Mouse (Mus musculus): Measurements from ENCODE around the gene Tent5b. TPM values are rescaled to one million over a fixed set of nuclear protein-coding genes. Genes with fewer than 3 reads are reported as not detected.

The Tent5b gene
- polyA plus RNA-seq, 1 experiment: 5.1 TPM

Other genes with a start within 250 kb of the Tent5b start
- 42.8 and 65.0 TPM in 2 replicates for gene Map3k6, start 239.3 kb upstream of the Tent5b start, polyA plus RNA-seq (2012; rRNA removed)
- gene Sytl1, start 217.0 kb upstream of the Tent5b start, polyA plus RNA-seq (2012; rRNA removed): 14.4 and 15.2 TPM in 2 replicates
- gene Tmem222, start 202.3 kb upstream of the Tent5b start, polyA plus RNA-seq (2012; rRNA removed): 91.8 and 95.3 TPM in 2 replicates
- gene Wdtc1, start 126.7 kb upstream of the Tent5b start, polyA plus RNA-seq (2012; rRNA removed): 41.7 and 51.0 TPM in 2 replicates
- gene Slc9a1, start 110.4 kb upstream of the Tent5b start, polyA plus RNA-seq (2012; rRNA removed): 32.5 and 42.8 TPM in 2 replicates
- 6.5 and 7.9 TPM in 2 replicates for gene Trnp1, start 18.4 kb downstream of the Tent5b start, polyA plus RNA-seq (2012; rRNA removed)
- gene Kdf1, start 38.8 kb downstream of the Tent5b start, polyA plus RNA-seq (2012; rRNA removed): 38.0 and 38.5 TPM in 2 replicates
- gene Nudc, start 65.9 kb downstream of the Tent5b start, polyA plus RNA-seq (2012; rRNA removed): 34.0 and 34.5 TPM in 2 replicates
- 0.19 and 1.5 TPM in 2 replicates for gene Nr0b2, start 73.2 kb downstream of the Tent5b start, polyA plus RNA-seq (2012; rRNA removed)
- 4.8 and 5.0 TPM in 2 replicates for gene Gpatch3, start 94.6 kb downstream of the Tent5b start, polyA plus RNA-seq (2012; rRNA removed)
- 36.7 and 41.4 TPM in 2 replicates for gene Gpn2, start 104.2 kb downstream of the Tent5b start, polyA plus RNA-seq (2012; rRNA removed)
- 211 and 298 TPM in 2 replicates for gene Sfn, start 122.0 kb downstream of the Tent5b start, polyA plus RNA-seq (2012; rRNA removed)
- gene Zdhhc18, start 170.0 kb downstream of the Tent5b start, polyA plus RNA-seq (2012; rRNA removed): 27.3 and 35.7 TPM in 2 replicates
- 11.2 and 11.7 TPM in 2 replicates for gene Pigv, start 192.5 kb downstream of the Tent5b start, polyA plus RNA-seq (2012; rRNA removed)

Data from large intestine, adult 2 months (tissue).